Mouse (Mus musculus) midbrain, embryonic 14.5 days (tissue): ENCODE measurements around the gene Pik3ip1. TPM values are rescaled to one million over a fixed set of nuclear protein-coding genes. Genes with fewer than 3 reads are reported as not detected.

Experiments
- ATAC-seq: fragments of 200-750 bp; cut with Nextera tagmentation; 2 replicates; pipeline ENCODE4 v1.8.0; 2017; ENCODE audit warnings: moderate number of reproducible peaks, moderate library complexity; ENCODE audit not compliant: low FRiP score, low TSS enrichment
- DNase-seq: peaks from one replicate; pipeline ENCODE4 v3.0.0-alpha.2; 2015
- H3K27ac ChIP-seq: fragments of 300-500 bp; sonication (generic); replicated peaks from 2 replicates; pipeline ENCODE4 v1.5.1; 2014; ENCODE audit warnings: mild to moderate bottlenecking, low read depth, low read length, moderate library complexity
- H3K27me3 ChIP-seq: fragments of 300-500 bp; sonication (generic); 2 replicates; pipeline ENCODE4 v1.6.1; 2014; ENCODE audit warnings: low read length, control low read depth, mixed read lengths; ENCODE audit not compliant: control insufficient read depth, insufficient read depth
- H3K36me3 ChIP-seq: fragments of 300-500 bp; sonication (generic); 2 replicates; pipeline ENCODE4 v1.6.1; 2014; ENCODE audit warnings: low read length, control low read depth; ENCODE audit not compliant: control insufficient read depth, insufficient read depth
- H3K4me1 ChIP-seq: fragments of 300-500 bp; sonication (generic); 2 replicates; pipeline ENCODE4 v1.6.1; 2014; ENCODE audit warnings: mild to moderate bottlenecking, antibody characterized with exemption, low read length, control low read depth; ENCODE audit not compliant: control insufficient read depth, insufficient read depth
- H3K4me2 ChIP-seq: fragments of 300-500 bp; sonication (generic); 2 replicates; pipeline ENCODE4 v1.6.1; 2014; ENCODE audit warnings: mild to moderate bottlenecking, low read length, moderate library complexity
- H3K4me3 ChIP-seq: fragments of 300-500 bp; sonication (generic); replicated peaks from 2 replicates; pipeline ENCODE4 v1.5.1; 2014; ENCODE audit warnings: low read depth, low read length
- H3K9ac ChIP-seq: fragments of 300-500 bp; sonication (generic); replicated peaks from 2 replicates; pipeline ENCODE4 v1.6.1; 2014; ENCODE audit warnings: mild to moderate bottlenecking, low read length, moderate library complexity
- H3K9me3 ChIP-seq: fragments of 300-500 bp; sonication (generic); 2 replicates; pipeline ENCODE4 v1.6.1; 2016; ENCODE audit warnings: low read length, control low read depth, mixed read lengths; ENCODE audit not compliant: control insufficient read depth
- WGBS: fragments of 180-500 bp; shearing (Covaris S2); extraction: QIAGEN DNeasy Blood & Tissue Kit; methylation state at CpG from one replicate; pipeline ENCODE4 v1.1.7; 2014; 5-methylcytosine and 5-hydroxymethylcytosine counted together
- polyA plus RNA-seq: library from polyadenylated mRNA; unstranded; fragments of >200 nt; fragmentation: Nextera tagmentation; extraction: Ambion mirVana; gene quantifications from 2 replicates; pipeline ENCODE4 v1.2.1, GENCODE M21; 2014

Pik3ip1 gene
- polyA plus RNA-seq, 1 experiment from 2014 or later: 20.2 TPM

DNA sequence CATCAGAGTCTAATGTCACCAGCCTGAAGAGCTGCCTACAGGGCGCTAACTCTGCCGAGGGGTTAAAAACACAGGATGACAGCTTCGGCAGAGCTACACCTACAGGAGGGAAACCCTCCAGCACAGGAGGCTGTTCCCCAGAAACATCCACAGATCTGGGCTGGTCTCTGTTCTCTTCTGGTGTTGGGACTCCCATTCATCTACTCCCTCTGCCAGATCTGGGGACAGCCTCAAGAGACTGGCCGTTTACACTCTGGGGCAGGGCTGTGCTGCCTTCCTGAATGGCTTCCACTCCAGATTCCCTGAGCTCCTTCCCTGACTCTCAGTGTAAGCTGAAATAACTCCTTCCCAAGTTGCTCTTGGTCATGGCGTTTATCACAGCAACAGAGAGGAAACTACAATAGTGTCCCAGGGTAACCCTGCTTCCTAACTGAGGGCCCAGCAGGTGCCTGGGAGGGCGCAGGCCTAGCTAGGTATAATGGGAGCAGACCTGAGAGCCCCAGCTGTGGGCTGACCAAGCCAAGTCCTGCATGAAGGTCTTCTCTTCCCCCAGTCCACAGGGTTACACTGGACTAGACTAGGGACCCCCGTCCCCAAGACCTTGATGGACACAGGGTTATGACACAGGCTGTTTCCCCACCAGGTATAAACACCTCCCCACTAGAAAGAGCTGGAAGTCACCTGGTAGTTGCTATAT, 41.5 kb downstream of the Pik3ip1 start:
- Histone ChIP-seq H3K9me3 (no peaks in the 10 kb centered on the region), H3K36me3 (no peaks in the 10 kb centered on the region), H3K27me3 (no peaks in the 10 kb centered on the region), H3K4me1 (peaks cover 37% of the 10 kb centered on the region), H3K4me2 (peak overlapping the region; percentile 63), H3K4me3 (peak overlapping the region; percentile 65), H3K9ac (peak overlapping the region; percentile 76), H3K27ac (peak overlapping the region; percentile 92)
- DNase-seq (no peak), ATAC-seq (0 out of 2 replicates have a peak, but pooled peaks have one; percentile 7)
- 23% methylated on average over 7 of the region's 7 CpGs for WGBS

DNA sequence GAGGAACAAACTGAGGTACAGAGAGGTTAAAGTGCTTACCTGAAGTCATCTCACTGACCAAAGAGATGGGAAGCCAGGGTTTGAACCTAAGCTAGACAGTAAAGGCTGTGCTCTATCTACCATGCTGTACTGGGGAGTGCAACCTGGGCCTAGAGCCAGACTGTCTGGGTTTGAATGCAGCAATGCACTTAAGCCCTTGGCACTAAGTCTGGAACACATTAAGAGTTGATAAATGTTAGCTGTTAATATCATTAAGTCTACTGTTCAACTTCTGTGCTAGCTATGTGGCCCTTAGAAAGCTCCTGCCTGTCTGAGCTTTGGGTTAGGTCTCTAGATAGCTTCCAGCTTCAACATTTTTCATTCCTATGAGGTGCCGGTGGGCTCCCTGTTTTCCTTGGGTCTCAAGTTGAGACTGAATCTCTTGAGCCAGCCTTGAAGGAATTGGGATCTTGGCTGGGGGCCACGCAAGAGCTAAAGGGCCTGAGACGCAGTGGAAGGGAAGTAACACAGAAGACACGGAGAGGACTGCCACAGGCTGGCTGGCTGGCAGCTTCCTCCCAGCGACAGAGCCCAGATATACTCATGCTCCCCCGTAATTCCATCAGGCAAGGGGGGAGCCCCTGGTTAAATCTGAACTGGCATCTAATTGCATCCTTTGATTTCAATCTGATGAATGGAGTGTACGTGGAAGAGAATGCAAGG, 43.5 kb downstream of the Pik3ip1 start:
- no peaks in the 10 kb centered on the region for H3K27me3 ChIP-seq
- H3K4me1 ChIP-seq: peaks cover 34% of the 10 kb centered on the region
- H3K27ac ChIP-seq: peak overlapping the region; percentile 73
- 22% methylated on average over 7 of the region's 7 CpGs for WGBS
- peak overlapping the region; percentile 29; the same call in 1 of the 2 replicates for H3K9ac ChIP-seq
- peak; percentile 25 for DNase-seq
- no peak for ATAC-seq
- H3K36me3 ChIP-seq: no peaks in the 10 kb centered on the region
- no peaks in the 10 kb centered on the region for H3K9me3 ChIP-seq
- H3K4me2 ChIP-seq: peak overlapping the region; percentile 25
- H3K4me3 ChIP-seq: no peak overlapping the region

GRCm38 (mm10) chr11:3374293-3374645, 44.1 kb downstream of the Pik3ip1 start:
- Histone ChIP-seq H3K4me1 (peaks cover 29% of the 10 kb centered on the region), H3K9ac (peak overlapping the region; percentile 29; the same call in 1 of the 2 replicates), H3K4me3 (no peak overlapping the region), H3K27me3 (no peaks in the 10 kb centered on the region), H3K27ac (peak overlapping the region; percentile 73), H3K36me3 (no peaks in the 10 kb centered on the region), H3K9me3 (no peaks in the 10 kb centered on the region), H3K4me2 (peak overlapping the region; percentile 25)
- ATAC-seq (no peak), DNase-seq (peak; percentile 55)
- 6% methylated on average over 7 of the region's 7 CpGs for WGBS

GRCm38 (mm10) chr11:3374741-3375140, 44.5 kb downstream of the Pik3ip1 start:
- H3K9me3 ChIP-seq: no peaks in the 10 kb centered on the region
- ATAC-seq (no peak), DNase-seq (no peak)
- H3K27me3 ChIP-seq: no peaks in the 10 kb centered on the region
- H3K36me3 ChIP-seq: no peaks in the 10 kb centered on the region
- H3K4me2 ChIP-seq: peak overlapping the region; percentile 25; the same call in 1 of the 2 replicates
- H3K27ac ChIP-seq: peak overlapping the region; percentile 73
- H3K4me1 ChIP-seq: peaks cover 24% of the 10 kb centered on the region
- 74% methylated on average over 12 of the region's 12 CpGs for WGBS
- H3K9ac ChIP-seq: peak overlapping the region; percentile 29; the same call in 1 of the 2 replicates
- no peak overlapping the region for H3K4me3 ChIP-seq

DNA sequence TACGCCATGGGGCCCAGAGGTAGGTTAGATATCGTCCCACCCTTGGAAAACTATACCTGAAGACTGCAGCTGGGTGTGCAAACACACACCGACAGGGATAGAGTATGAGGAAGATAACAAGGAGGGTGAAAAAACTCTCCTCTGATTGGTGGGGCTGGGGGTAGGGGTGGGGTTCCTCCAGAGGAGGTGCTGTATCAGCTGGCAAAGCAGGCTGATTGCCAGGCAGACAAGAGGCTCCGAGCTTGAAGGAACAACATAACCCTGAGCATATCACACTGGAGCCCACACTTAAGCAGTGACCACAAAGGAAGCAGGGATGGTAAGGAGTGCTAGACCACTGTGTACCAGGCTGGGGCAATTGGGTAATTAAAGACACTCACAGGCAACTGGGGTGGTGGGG, 49.2 kb downstream of the Pik3ip1 start:
- no peak for ATAC-seq
- Histone ChIP-seq H3K4me3 (no peak overlapping the region), H3K9ac (no peak overlapping the region), H3K4me2 (no peak overlapping the region), H3K27me3 (no peaks in the 10 kb centered on the region), H3K27ac (no peak overlapping the region), H3K36me3 (no peaks in the 10 kb centered on the region), H3K9me3 (no peaks in the 10 kb centered on the region), H3K4me1 (0 out of 2 replicates have a peak, but pooled peaks cover under 1% of the 10 kb centered on the region)
- no peak for DNase-seq
- WGBS: 92% methylated on average over 4 of the region's 4 CpGs

DNA sequence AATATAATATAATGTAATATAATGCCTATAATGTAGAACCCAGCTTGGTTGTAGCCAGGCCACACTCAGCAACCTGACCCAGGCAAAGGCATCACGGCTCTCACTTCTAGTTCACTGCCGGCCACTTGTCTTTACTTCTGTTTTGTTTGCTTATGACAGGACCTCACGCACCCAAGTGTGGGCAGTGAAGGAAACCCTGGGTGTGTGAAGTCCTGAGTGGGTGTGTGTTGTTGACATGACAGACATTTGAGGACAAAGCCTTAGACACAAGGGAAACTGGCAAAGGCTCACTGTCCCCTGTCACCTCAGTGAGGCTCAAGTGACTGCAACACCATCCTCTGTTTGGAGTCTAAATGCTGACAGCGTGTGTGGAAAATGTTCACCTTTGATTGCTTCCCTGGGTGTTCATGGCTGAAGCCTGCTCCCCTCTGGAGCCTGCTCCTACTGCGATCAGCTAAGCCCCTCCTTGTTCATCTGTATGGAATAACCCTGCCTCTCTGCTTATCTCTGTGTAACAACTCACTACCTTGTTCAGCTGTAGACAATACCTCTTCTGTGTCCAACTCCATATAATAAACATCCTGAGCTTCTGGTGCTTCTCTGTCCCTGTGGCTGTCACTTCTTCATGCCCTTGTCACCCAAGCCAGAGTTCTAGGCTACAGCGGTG, 51.1 kb downstream of the Pik3ip1 start:
- Histone ChIP-seq H3K4me3 (no peak overlapping the region), H3K27ac (no peak overlapping the region), H3K36me3 (no peaks in the 10 kb centered on the region), H3K4me2 (no peak overlapping the region), H3K27me3 (no peaks in the 10 kb centered on the region), H3K4me1 (no peaks in the 10 kb centered on the region), H3K9ac (no peak overlapping the region), H3K9me3 (no peaks in the 10 kb centered on the region)
- DNase-seq (no peak), ATAC-seq (no peak)
- WGBS: 95% methylated on average over 6 of the region's 6 CpGs

- Histone ChIP-seq H3K4me3 (no peak overlapping the region), H3K4me1 (no peaks in the 10 kb centered on the region), H3K9me3 (no peaks in the 10 kb centered on the region), H3K27ac (no peak overlapping the region), H3K27me3 (no peaks in the 10 kb centered on the region), H3K36me3 (no peaks in the 10 kb centered on the region), H3K4me2 (no peak overlapping the region), H3K9ac (no peak overlapping the region)
- no peak for ATAC-seq
- 76% methylated on average over 5 of the region's 5 CpGs for WGBS
- no peak for DNase-seq
Measured at GRCm38 (mm10) chr11:3382602-3383594, 52.7 kb downstream of the Pik3ip1 start.

DNA sequence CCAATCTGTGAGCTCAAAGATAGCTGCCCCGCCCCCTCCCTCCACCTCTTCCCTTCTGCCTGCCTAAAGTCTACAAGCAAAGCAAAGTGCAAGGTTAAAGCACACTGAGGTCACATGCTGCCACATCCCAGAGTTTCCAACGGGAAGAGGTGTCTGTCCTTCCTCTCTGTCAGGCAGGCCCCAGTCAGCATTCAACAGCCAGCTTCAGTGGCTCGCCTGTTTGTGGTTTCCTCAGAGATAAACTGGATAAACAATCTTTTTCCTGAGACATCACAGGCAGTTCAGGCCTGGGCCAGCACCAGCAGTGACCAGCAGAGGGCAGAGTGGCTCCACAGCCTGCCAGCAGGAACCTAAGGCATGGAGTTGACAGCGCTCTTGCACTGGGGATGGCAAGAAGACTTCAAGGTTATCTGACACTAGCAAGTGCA, 56.8 kb downstream of the Pik3ip1 start:
- ATAC-seq (no peak), DNase-seq (peak; percentile 86)
- 26% methylated on average over 4 of the region's 4 CpGs for WGBS
- H3K36me3 ChIP-seq: no peaks in the 10 kb centered on the region
- H3K9ac ChIP-seq: no peak overlapping the region
- no peaks in the 10 kb centered on the region for H3K4me1 ChIP-seq
- no peak overlapping the region for H3K4me3 ChIP-seq
- no peaks in the 10 kb centered on the region for H3K27me3 ChIP-seq
- H3K4me2 ChIP-seq: no peak overlapping the region
- no peaks in the 10 kb centered on the region for H3K9me3 ChIP-seq
- no peak overlapping the region for H3K27ac ChIP-seq
